Mouse (Mus musculus) induced T-regulatory cell, adult 2 months (primary cell): ENCODE measurements around the gene Coro2a.
"Not testable (repeated sequence)": the region's sequence is repeated elsewhere in the genome, so short reads cannot be mapped to it uniquely, and the experiment has no call there.

Experiments
- DNase-seq: peaks from one replicate; pipeline ENCODE4 v3.0.0-alpha.2; 2012; ENCODE audit warnings: low read depth

Gene Coro2a

DNA sequence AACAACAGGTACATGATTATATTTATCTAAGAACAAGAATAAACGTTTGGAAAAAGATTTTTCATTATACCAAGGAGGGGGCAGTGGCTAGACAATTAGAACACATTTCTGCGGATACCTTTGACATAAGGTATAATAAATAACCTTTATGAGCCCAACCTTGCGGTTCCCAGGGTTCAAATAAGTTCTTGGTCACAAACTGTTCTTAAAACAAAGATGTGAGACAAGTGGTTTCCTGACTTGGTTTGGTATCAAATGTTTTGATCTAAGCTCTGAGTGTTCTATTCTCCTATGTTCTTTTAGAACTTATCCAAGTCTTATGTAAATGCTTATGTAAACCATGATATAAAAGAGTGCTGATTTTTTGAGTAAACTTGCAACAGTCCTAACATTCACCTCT, 17.5 kb downstream of the Coro2a start:
- peak; percentile 77 for DNase-seq

DNA sequence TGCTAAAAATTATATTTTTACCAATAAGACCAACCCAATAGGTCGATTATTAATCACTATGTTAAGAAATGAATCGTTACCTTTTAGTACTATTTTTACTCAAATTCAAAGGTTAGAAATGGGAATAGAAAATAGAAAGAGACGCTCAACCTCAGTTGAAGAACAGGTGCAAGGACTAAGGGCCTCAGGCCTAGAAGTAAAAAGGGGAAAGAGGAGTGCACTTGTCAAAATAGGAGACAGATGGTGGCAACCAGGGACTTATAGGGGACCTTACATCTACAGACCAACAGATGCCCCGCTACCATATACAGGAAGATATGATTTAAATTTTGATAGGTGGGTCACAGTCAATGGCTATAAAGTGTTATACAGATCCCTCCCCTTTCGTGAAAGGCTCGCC, 17.9 kb downstream of the Coro2a start:
- DNase-seq = not testable (repeated sequence)

DNA sequence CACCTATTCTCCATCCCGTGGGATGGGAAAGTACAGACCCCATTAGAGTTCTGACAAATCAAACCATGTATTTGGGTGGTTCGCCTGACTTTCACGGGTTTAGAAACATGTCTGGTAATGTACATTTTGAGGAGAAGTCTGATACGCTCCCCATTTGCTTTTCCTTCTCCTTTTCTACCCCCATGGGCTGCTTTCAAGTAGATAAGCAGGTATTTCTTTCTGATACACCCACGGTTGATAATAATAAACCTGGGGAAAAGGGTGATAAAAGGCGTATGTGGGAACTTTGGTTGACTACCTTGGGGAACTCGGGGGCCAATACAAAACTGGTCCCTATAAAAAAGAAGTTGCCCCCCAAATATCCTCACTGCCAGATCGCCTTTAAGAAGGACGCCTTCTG, 20.0 kb downstream of the Coro2a start:
- DNase-seq = peak; percentile 48

DNA sequence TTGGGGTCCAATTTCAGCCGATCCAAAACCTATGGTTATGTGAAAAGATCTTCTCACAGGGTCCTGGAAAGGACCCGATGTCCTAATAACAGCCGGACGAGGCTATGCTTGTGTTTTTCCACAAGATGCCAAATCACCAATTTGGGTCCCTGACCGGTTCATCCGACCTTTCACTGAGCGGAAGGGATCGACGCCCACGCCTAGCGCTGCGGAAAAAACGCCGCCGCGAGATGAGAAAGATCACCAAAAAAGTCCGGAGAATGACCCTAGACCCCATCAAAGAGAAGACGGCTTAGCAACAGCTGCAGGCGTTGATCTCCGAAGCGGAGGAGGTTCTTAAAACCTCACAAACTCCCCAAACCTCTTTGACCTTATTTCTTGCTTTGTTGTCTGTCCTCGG, 20.4 kb downstream of the Coro2a start:
- peak; percentile 70 for DNase-seq

DNA sequence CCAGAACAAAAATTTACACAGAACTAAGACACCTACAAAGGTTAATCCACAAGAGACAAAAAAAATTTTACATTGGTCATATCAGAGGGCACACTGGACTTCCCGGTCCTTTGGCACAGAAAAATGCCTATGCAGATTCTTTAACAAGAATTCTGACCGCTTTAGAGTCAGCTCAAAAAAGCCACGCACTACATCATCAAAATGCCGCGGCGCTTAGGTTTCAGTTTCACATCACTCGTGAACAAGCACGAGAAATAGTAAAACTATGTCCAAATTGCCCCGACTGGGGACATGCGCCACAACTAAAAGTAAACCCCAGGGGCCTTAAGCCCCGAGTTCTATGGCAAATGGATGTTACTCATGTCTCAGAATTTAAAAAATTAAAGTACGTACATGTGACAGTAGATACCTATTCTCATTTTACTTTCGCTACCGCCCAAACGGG, 21.2 kb downstream of the Coro2a start:
- peak; percentile 84 for DNase-seq

DNA sequence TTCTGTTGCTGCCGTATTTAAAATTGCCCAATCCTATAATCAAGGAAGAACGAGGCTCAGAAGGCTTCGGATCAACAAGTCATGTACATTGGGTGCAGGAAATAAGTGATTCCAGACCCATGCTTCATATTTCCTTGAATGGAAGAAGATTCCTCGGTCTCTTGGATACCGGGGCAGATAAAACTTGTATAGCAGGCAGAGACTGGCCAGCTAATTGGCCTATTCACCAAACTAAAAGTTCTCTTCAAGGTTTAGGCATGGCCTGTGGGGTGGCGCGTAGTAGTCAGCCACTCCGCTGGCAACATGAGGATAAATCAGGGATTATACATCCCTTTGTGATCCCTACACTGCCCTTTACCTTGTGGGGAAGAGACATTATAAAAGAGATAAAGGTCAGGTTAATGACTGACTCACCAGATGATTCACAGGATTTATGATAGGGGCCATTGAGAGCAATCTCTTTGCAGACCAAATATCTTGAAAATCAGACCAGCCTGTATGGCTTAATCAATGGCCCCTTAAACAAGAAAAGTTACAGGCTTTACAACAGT, 23.1 kb downstream of the Coro2a start:
- DNase-seq = not testable (repeated sequence)

DNA sequence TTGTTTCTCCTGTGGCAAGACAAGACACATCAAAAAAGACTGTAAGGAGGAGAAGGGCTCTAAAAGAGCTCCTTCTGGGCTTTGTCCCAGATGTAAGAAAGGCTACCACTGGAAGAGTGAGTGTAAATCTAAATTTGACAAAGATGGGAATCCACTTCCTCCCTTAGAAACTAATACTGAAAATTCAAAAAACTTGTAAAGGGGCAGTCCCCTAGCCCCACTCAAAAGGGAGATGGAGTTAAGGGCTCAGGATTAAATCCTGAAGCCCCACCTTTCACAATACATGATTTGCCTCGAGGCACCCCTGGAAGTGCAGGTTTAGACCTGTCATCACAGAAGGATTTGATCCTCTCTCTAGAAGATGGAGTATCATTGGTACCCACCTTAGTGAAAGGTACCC, 23.8 kb downstream of the Coro2a start:
- no peak for DNase-seq

DNA sequence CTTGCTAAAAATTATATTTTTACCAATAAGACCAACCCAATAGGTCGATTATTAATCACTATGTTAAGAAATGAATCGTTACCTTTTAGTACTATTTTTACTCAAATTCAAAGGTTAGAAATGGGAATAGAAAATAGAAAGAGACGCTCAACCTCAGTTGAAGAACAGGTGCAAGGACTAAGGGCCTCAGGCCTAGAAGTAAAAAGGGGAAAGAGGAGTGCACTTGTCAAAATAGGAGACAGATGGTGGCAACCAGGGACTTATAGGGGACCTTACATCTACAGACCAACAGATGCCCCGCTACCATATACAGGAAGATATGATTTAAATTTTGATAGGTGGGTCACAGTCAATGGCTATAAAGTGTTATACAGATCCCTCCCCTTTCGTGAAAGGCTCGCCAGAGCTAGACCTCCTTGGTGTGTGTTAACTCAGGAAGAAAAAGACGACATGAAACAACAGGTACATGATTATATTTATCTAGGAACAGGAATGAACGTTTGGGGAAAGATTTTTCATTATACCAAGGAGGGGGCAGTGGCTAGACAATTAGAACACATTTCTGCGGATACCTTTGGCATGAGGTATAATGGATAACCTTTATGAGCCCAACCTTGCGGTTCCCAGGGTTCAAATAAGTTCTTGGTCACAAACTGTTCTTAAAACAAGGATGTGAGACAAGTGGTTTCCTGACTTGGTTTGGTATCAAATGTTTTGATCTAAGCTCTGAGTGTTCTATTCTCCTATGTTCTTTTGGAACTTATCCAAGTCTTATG, 26.3 kb downstream of the Coro2a start:
- peak; percentile 57 for DNase-seq

DNA sequence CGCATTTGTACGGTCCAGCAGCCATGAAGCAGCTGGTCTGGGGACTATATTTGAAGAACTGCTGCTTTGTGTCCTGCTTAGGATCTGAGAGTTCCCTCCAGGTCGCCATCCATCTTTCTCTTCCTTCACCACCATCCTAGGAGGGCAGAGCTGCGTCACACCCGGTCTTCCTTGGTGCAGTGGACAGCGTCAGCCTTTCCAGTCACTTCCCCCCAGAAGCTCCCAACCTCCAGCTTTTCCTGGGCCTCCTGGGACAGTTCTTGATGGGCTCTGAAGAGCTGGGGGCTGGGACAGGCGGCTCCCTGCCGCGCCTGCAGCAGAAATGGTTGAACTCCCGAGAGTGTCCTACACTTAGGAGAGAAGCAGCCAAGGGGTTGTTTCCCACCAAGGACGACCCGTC, 27.2 kb downstream of the Coro2a start:
- peak; percentile 51 for DNase-seq

DNA sequence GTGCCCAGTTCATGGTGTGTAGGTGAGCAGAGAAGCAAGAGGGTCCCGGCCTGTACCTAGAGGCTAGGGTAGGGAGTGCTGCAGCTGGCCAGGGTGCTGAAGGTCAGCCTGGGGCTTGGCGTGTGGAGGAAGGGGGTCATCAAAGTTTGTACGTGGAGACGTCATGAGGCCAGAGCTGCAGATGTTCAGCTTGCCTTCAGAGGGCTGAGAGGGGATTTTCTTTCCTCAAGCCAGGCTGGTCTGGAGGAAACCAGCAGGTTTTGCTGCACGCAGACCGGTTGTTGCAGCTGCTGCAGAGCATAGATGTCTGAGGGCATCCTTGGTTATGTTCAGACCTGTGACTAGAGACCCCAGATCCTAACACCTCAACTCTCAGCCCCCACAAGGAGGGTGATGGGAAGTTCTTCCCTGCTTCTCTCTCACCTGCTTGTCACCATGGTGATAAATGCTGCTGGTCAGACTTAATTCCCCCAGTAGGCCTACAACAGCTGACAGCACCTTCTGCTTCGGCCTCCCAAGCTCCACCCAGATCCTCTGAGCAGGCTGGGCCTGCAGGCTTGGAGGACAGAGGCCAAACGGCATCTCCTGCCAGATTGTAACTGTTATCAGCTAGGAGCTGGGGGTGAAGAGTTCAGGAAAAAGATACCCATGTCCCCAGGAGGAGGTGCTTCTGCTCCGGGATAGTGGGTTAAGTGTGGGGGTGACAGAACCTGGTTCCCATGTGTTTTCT, 27.8 kb downstream of the Coro2a start:
- DNase-seq = peak; percentile 57

DNA sequence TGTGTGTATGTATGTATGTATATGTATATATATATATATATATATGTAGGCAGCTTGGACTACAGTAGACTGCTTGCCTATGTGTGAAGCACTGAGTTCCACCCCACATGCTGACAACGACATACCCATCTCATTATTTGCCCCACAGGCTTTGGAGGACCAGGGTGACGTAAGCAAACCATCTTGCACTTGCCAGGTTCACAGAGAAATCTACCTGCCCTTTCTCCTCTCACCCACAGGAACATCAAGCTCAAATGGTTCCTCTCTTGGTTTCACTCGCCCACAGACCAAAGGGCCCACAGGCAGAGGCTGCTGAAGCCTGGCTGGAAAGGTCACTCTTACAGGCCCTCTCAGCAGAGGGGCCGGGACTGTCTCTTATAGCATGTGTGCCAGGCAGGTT, 29.4 kb downstream of the Coro2a start:
- DNase-seq = peak; percentile 68

DNA sequence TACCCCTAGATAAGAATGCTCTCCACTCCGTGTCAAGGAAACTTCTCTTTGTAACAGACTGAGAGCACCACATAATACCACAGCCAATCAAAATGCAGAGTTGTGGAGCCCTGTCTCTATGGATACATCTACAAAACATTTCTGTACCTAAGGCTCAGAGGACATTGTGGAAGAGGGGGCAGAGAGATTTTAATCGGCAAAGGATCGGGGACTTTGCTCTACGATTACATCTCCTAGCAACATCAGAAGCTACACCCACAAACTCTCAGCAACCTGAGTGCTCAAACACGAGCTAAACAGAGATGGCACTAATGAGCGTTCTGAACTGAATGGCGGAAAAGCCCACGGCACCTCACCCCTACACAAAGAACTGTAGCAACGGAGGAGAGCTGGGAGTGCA, 30.3 kb downstream of the Coro2a start:
- peak; percentile 76 for DNase-seq

DNA sequence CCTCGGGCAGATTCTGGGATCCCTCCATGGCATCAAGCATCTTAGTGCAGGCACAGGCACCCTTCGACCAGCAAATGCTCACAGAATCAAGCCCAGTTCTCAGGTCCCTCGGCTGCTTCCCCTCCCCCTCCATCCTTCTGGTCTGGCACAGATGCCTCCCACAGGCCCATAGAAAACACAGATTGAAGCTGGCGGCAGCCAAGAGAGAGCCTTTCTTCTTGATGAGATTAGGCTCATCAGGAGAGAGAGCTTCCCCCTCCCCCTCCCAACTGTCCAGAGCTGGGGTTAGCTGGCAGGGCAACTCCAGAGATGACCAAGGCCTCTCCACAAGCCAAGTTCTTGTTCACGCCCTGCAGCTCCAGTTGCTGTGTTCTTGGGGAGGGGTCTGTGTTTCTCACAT, 32.3 kb downstream of the Coro2a start:
- peak; percentile 43 for DNase-seq

DNA sequence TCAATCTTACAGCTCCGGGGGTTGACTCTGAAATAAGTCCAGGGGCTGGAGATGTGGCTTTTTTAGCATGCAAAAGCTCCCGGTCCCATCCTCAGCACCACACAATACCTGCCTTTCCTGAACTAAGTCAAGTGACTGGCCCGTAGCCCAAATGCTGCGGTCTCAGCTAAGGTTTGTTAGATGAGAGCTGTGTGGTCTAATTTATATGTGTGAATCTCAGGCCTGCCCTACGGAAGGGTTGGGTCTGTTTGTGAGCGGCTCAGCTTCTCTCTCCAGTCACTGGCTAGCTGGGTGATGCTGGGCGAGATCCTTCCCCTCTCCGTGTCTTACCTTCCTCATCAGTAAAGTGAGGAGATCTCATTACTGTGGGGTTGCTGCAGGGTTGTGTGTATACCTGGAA, 33.8 kb downstream of the Coro2a start:
- DNase-seq = peak; percentile 73

DNA sequence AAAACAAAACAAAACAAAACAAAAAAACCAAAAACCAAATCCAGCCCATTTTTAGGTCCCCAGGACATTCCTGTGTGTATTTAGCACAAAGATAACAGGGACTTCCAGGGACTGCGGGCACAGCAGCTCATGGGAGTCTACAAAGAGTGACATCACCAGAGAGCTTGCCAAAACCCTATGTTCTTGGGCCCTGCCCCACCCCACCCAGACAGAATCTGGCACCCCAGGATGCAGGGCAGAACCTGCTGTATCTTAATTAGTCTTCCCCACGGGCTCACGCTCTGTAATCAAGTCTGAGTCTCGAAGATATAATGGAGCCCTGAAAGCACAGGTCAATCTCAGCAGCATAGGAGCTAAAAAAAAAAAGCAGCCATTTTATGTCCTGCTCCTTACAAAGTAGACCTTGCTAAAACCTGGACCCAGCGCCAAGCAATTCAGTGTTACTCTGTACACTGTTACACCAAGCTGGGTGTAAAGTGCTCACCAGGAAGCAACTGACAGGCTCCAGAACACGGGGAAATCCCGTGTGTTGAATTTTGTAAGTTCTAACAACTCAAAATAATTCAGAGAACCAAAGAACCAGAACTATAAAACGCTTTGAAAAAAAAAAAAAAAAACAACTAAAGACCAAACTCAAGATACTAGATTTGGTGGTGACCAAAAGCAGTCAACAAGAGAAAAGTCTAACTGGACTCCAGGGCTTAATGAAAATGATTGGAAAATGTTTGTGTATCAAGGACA, 34.9 kb downstream of the Coro2a start:
- peak; percentile 78 for DNase-seq

DNA sequence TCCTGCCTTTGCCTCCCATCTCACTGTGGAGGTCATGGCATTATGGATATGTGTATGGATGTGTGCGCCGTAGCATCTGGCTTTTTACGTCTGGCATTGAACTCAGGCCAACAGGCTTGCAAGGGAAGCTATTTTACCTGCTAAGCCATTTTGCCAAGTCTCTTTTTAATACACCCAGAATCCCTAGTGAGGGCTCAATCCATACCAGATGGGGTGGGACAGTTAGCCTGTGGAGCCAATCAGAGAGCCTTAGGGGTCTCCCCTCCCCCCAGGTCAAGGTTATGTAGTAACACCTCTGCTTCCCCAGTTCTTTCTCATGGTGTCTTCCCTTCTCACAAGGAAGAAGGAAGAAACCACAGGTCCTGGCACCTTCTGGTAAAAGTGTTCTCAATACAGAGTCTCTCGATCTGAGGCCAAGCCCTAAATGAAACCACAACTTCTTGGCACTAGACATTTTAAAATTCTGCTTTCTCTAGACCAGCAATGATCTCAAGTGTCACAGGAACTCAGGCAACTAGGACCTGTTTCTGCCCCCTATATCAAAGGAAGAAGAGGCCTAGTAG, 36.5 kb downstream of the Coro2a start:
- peak; percentile 69 for DNase-seq

DNA sequence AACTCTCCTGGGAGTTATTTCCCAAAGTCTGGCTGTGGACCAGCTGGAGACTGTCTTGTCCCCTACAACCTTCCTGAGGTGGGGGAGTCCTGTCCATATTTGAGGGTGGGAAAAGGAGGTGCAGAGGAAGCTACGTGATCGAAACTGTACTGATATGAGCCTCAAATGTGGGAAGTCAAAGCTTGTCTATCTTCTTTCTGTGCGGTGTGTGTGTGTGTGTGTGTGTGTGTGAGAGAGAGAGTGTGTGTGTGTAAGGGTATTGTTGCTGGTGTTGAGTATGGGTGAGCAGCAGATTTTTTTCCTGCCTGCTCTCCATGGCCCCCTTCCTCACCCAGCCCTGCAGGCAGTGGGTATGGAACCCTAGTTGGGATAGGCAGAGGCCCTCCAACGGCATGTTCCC, 37.8 kb downstream of the Coro2a start:
- no peak for DNase-seq

DNA sequence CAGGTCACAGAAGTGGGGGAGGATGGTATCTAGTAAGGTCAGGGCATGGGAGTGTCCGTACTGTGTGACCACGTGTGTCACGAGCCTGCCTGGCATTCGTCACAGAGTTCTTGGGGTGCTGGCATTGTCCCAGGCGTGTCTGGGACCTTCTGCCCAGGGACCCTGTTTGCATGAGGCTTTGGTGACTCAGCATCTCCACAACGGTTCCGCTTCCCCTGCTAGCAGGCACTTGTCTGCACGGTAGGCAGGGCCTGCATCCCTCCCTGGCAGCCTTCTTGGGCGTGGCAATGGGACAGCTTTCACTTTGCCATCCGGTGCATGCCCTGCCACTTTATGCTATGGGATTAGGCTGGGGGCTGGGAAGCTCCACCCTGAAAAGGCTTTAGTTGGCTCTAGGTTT, 38.2 kb downstream of the Coro2a start:
- DNase-seq = peak; percentile 76

DNA sequence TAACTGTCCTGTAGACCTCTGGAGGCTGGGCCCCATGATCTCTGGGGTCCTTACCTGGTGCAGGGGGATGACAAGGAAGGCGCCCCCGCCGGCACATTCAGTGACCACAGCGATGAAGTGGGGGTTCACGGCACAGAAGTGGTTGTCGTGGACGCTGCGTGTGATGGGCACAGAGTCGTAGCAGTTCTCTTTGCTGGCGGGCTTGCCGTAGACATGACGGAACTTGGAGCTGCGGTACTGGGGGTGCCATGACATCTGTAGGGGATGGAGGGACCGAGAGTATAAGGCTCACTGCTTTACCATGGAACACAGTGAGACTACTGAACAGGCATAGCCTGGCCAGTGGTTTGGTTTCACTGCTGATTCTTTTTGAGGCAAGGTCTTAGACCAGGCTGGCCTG, 39.2 kb downstream of the Coro2a start:
- no peak for DNase-seq

DNA sequence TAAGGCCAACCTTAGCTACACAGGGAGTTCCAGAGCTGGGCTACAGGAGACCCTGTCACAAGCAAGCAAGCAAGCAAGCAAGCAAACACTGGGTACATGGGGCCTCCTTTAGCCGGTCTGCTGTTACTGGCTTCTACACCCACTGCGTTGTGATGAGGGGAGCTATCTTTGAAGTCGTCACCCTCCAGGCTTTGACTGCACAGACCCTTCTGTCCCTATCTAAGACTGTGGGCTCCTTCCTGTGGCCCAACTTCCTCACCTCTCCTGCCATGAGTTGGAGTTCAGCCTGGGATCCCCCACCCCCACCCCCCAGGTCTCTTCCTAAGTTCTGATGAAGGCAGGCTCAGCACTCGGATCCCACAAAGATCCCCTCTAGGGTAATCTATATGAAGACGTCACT, 40.0 kb downstream of the Coro2a start:
- DNase-seq = no peak

DNA sequence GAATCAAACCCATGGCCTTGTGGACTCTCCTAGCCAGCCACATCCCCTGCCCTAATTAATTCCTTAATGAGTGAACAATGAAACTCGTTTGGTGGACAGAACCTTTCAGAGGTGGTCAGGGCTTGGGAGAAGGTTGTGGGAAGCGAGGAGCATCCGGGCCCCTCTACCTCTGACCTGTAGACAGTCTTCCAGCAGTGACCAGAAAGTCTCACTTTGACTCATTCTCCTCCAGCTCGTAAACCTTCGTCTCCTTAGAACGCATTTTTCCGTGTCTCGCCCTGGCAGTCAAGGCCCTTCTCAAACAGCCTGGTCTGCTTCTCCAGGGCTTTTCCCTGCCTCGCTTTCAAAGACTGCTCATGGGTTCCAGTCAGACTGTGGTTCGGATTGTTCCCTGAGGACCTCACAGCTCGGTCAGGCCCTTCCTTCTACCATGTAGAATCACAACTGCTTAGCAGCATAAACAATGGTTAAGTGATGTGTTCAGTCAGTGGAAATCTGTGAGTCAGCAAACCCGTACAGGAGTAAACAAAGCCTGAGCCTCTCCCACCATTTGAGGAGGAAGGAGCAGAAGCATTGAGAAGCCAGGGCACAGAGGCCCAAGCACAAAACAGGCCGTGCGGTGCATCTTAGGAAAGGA, 41.8 kb downstream of the Coro2a start:
- peak; percentile 76 for DNase-seq
